Mouse (Mus musculus) hindbrain, embryonic 10.5 days (tissue): ENCODE measurements around the gene Desi2. TPM values are rescaled to one million over a fixed set of nuclear protein-coding genes. Genes with fewer than 3 reads are reported as not detected.
"Not testable (repeated sequence)": the region's sequence is repeated elsewhere in the genome, so short reads cannot be mapped to it uniquely, and the experiment has no call there.

Experiments used
- DNase-seq: peaks from one replicate; pipeline ENCODE4 v3.0.0-alpha.2; 2017; ENCODE audit warnings: low spot score
- H3K27ac ChIP-seq: fragments of 300-500 bp; sonication (generic); 2 replicates; pipeline ENCODE4 v1.5.1; 2016; ENCODE audit warnings: mild to moderate bottlenecking, moderate library complexity
- H3K27me3 ChIP-seq: fragments of 300-500 bp; sonication (generic); 2 replicates; pipeline ENCODE4 v1.6.1; 2016; ENCODE audit warnings: mild to moderate bottlenecking; ENCODE audit not compliant: poor library complexity, insufficient read depth, severe bottlenecking
- H3K36me3 ChIP-seq: fragments of 300-500 bp; sonication (generic); 2 replicates; pipeline ENCODE4 v1.6.1; 2016; ENCODE audit warnings: mild to moderate bottlenecking, moderate library complexity
- H3K4me1 ChIP-seq: fragments of 300-500 bp; sonication (generic); replicated peaks from 2 replicates; pipeline ENCODE4 v1.6.1; 2016; ENCODE audit warnings: mild to moderate bottlenecking
- H3K4me3 ChIP-seq: fragments of 300-500 bp; sonication (generic); 2 replicates; pipeline ENCODE4 v1.5.1; 2016; ENCODE audit warnings: mild to moderate bottlenecking, moderate library complexity
- H3K9me3 ChIP-seq: fragments of 300-500 bp; sonication (generic); 2 replicates; pipeline ENCODE4 v1.6.1; 2016; ENCODE audit warnings: mild to moderate bottlenecking, moderate library complexity
- WGBS: fragments of 180-500 bp; shearing (Covaris S2); methylation state at CpG from one replicate; pipeline ENCODE4 v1.1.7; 2016; 5-methylcytosine and 5-hydroxymethylcytosine counted together
- polyA plus RNA-seq: library from polyadenylated mRNA; unstranded; fragments of >200 nt; fragmentation: Nextera tagmentation; extraction: Ambion mirVana; gene quantifications from 2 replicates; pipeline ENCODE4 v1.2.1, GENCODE M21; 2016

The Desi2 gene
- 12.7 and 17.6 TPM in 2 replicates for polyA plus RNA-seq

DNA sequence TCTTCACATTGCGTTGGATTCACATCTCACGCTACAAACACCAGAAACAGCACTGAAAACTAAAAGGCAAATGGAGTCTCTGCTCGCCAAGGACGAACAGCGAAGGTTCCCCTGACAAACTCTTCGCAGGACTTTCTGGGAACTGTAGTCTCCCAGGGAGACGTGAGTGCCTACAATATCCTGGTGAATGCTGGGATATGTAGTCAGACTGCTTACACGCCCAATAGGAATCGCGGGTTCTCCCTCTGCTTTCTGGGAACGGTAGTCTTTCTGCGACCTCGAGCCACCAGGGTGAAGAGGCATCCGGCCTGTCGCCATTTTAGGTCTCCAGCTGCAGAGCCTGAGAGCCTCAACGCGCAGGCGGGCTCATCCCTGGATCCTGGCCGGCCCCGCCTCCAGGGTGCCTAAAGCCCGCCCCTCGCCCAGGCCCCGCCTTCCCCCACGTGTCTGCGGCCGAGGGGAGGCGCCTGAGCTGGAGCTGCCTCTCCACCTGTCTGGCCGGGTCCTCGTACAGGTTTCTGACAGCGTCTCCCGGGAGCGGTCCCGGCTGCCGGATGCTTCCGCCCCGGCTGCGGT, at the start of gene Desi2:
TSS of gene Desi2 (plus strand) at position 202 of the 576 bp plus-strand sequence.
- WGBS, result under 1% methylated on average over 37 of the region's 37 CpGs
- H3K9me3 ChIP-seq, H3K36me3 ChIP-seq, H3K27me3 ChIP-seq: not testable (repeated sequence)
- Histone ChIP-seq H3K27ac (peak within 1 kb of the TSS; percentile 84), H3K4me3 (peak within 1 kb of the TSS; percentile 63), H3K4me1 (peaks cover 11% of the 10 kb centered on the region)
- DNase-seq, result peak; percentile 94

DNA sequence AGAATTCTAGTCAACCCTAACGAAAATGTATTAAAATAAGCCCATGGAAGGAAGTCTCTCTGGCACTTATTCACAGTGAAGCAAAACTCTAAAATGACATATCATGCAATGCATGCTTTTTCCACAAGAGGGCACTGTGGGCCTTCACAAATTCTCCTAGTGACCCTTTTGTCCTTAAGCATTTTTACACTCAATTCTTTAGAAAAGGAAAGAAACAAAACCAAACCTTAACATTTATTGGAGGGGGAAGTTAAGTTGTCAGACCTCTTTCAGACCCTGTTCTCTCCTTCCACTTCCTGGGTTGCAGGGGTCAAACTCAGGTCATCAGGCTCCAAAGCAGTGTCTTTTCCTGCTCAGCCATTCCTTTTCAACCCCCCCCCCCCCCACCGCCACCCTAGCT, 40.7 kb upstream of the Desi2 start:
- H3K36me3 ChIP-seq, H3K4me1 ChIP-seq, H3K27me3 ChIP-seq, H3K4me3 ChIP-seq, H3K27ac ChIP-seq, DNase-seq, H3K9me3 ChIP-seq: not testable (repeated sequence)
- 7% methylated on average over 1 of the region's 2 CpGs for WGBS

DNA sequence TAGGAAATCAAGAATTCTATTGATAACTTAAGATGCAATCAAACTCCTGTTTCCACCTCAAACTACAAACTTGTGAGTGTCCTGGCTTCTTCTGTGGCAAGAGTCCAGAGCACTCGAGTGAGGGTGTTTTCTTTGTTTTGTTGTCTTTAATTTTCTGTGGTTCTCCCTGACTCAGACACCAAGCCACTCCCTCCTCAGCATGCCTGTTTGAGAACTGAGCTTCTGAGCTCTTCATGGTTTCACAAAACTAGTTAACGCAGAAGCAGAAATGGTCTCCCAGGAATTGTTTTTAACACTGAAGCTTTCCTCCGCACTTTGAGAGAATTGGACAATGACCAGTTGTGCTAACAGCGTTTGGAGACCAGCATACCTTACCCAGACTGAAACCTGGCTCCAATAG, 40.3 kb upstream of the Desi2 start:
- H3K4me1 ChIP-seq, H3K36me3 ChIP-seq, H3K9me3 ChIP-seq, DNase-seq, H3K27me3 ChIP-seq, H3K4me3 ChIP-seq: not testable (repeated sequence)
- H3K27ac ChIP-seq, result peak overlapping the region; percentile 70; the same call in 1 of the 2 replicates
- 41% methylated on average over 4 of the region's 4 CpGs for WGBS

DNA sequence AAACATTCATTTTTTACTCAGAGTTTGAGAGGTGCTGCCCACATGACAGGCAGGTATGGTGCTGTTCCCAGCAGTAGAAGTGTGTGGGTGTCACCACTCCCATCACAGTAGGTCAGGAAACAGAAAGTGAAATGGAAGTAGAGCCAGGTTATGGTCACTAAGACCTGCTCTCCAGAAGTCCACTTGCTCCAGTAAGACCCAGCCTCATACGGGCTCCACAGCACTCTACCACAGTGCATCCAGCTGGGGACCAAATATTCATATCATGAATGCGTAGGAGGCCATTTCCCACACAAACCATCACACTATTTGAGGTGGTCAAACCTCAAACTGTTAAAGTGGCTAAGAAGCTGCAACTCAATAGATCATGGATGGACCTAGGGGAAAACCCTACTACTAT, 5.0 kb upstream of the Desi2 start:
- no peaks in the 10 kb centered on the region for H3K36me3 ChIP-seq
- H3K27me3 ChIP-seq, result no peaks in the 10 kb centered on the region
- H3K27ac ChIP-seq, result no peak overlapping the region
- no peak for DNase-seq
- H3K9me3 ChIP-seq, result 0 out of 2 replicates have a peak, but pooled peaks cover 3% of the 10 kb centered on the region
- WGBS, result 96% methylated on average over 2 of the region's 2 CpGs
- H3K4me1 ChIP-seq, result no peaks in the 10 kb centered on the region
- H3K4me3 ChIP-seq, result no peak overlapping the region

DNA sequence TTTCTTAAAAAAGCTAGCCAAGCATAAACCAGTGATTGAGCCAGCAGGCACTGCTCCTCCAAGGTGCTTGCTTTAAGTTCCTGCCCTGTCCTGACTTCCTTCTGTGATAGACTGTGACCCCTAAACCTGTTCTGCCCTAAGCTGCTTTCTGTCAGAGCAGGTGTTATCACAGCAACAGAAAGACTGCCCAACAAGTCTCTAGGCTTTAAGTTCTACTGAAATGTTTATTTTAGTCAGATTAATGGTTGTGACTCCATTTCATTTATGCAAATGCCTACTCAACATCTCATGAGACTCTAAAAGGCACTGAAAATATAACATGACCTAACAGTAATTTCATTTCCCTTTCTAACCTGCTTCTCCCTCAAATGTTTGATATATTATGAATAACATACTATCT, 1.6 kb upstream of the Desi2 start:
- no peaks in the 10 kb centered on the region for H3K36me3 ChIP-seq
- no peak overlapping the region for H3K27ac ChIP-seq
- no peak for DNase-seq
- H3K27me3 ChIP-seq, result no peaks in the 10 kb centered on the region
- no peak overlapping the region for H3K4me3 ChIP-seq
- 0 out of 2 replicates have a peak, but pooled peaks cover 3% of the 10 kb centered on the region for H3K9me3 ChIP-seq
- H3K4me1 ChIP-seq, result peaks cover 11% of the 10 kb centered on the region

GRCm38 (mm10) chr1:178187810-178188209, 593 bp downstream of the Desi2 start:
- not testable (repeated sequence) for H3K9me3 ChIP-seq, H3K27me3 ChIP-seq, H3K36me3 ChIP-seq
- WGBS, result 0% methylated on average over 28 of the region's 38 CpGs
- Histone ChIP-seq H3K4me1 (peaks cover 11% of the 10 kb centered on the region), H3K4me3 (peak overlapping the region; percentile 63), H3K27ac (peak overlapping the region; percentile 84)
- peak; percentile 83 for DNase-seq

GRCm38 (mm10) chr1:178188386-178188785, 1.2 kb downstream of the Desi2 start:
- Histone ChIP-seq H3K4me1 (peaks cover 11% of the 10 kb centered on the region), H3K27me3 (no peaks in the 10 kb centered on the region), H3K27ac (no peak overlapping the region), H3K4me3 (peak overlapping the region; percentile 48), H3K36me3 (no peaks in the 10 kb centered on the region), H3K9me3 (no peaks in the 10 kb centered on the region)
- DNase-seq, result peak; percentile 5
- 9% methylated on average over 13 of the region's 13 CpGs for WGBS

DNA sequence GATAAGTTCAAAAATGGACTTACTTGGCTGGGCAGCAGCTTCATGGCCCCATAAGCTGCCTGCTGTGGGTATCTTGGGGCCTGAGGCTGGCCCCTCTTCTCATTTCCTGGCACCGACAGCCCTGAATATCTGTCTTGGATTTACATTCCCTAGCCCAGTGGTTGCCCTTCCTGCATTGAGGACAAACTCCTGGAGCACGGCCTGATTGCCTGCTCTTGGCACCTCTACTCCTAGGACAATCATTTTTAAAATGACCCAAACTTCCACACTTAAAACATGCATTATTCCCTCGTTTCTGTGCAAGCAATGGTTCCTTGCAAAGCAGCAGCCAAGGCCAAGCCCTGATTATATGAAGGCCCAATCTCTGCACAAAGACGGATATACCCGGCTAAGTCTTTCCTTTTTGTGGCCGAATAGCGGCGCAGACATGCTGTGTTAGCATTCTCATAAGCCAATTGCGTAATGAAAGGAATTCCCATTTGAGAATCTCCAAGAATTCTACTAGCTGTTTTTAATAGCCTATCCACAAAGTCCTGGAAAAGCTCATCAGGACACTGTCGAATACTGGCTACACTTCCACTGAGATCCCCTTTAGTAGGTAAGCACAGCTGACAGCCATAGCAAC, 18.6 kb downstream of the Desi2 start:
- DNase-seq, result no peak
- H3K9me3 ChIP-seq, result 0 out of 2 replicates have a peak, but pooled peaks cover 10% of the 10 kb centered on the region
- H3K36me3 ChIP-seq, result no peaks in the 10 kb centered on the region; the same call in 1 of the 2 replicates

DNA sequence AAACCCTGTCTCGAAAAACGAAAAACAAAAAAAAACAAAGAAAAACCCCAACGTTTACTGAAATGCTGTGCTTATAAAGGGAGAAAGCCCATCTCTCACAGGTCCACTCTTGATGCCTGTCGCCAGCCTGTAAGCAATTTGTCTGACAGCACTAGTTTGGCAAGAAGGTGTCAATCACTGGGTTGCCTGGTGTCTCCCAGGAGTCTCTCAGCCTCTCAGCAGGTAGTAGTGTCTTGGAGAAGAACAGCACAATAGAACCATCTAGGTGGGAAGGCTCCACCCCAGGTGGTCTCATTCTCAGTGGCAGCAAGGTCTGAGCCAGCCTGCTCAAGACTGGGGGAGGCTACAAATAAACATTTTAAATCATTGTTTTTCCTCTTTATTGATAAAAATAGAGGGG, 20.6 kb downstream of the Desi2 start:
- WGBS, result 73% methylated on average over 4 of the region's 4 CpGs

More for the DNA sequence above, 18.6 kb downstream of the Desi2 start:
- 93% methylated on average over 10 of the region's 10 CpGs for WGBS
- Histone ChIP-seq H3K4me1 (no peaks in the 10 kb centered on the region), H3K27ac (no peak overlapping the region), H3K27me3 (no peaks in the 10 kb centered on the region), H3K4me3 (no peak overlapping the region)

GRCm38 (mm10) chr1:178209966-178210365, 22.7 kb downstream of the Desi2 start:
- Histone ChIP-seq H3K4me1 (no peaks in the 10 kb centered on the region), H3K9me3 (no peaks in the 10 kb centered on the region), H3K27me3 (no peaks in the 10 kb centered on the region), H3K36me3 (no peaks in the 10 kb centered on the region), H3K27ac (no peak overlapping the region), H3K4me3 (no peak overlapping the region)
- no peak for DNase-seq

More for the DNA sequence above, 20.6 kb downstream of the Desi2 start:
- H3K4me1 ChIP-seq, H3K4me3 ChIP-seq, H3K27me3 ChIP-seq, H3K9me3 ChIP-seq, H3K36me3 ChIP-seq, H3K27ac ChIP-seq, DNase-seq: not testable (repeated sequence)

DNA sequence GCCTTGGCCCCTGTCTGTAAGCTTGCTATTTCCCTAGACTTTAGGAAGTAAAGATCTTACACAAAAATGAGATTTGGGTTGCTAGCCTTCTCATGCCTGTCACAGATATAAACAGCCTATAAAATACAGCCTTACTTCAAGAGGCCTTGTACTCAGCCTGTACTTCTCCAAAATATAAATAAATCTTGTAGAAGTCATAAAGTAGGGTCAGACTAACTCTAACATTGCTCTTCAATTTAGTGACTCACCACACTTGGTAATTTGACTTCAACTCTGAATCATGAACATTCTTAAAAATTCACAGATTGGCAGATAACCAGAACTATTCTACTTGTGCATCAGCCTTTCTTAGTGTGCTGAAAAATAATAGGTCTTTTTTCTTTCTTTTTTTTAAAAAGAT, 29.9 kb downstream of the Desi2 start:
- Histone ChIP-seq H3K36me3 (no peaks in the 10 kb centered on the region), H3K4me1 (no peaks in the 10 kb centered on the region), H3K27ac (no peak overlapping the region), H3K27me3 (no peaks in the 10 kb centered on the region), H3K9me3 (no peaks in the 10 kb centered on the region), H3K4me3 (no peak overlapping the region)
- no peak for DNase-seq

- Histone ChIP-seq H3K4me3 (no peak overlapping the region), H3K36me3 (peaks cover 3% of the 10 kb centered on the region; the same call in 1 of the 2 replicates), H3K27me3 (no peaks in the 10 kb centered on the region), H3K9me3 (no peaks in the 10 kb centered on the region), H3K4me1 (no peaks in the 10 kb centered on the region), H3K27ac (no peak overlapping the region)
- DNase-seq, result no peak
Observed at GRCm38 (mm10) chr1:178218305-178218704, 31.1 kb downstream of the Desi2 start.

- Histone ChIP-seq H3K27ac (no peak overlapping the region), H3K9me3 (0 out of 2 replicates have a peak, but pooled peaks cover 8% of the 10 kb centered on the region), H3K36me3 (peaks cover 4% of the 10 kb centered on the region; the same call in 1 of the 2 replicates), H3K27me3 (no peaks in the 10 kb centered on the region), H3K4me3 (no peak overlapping the region), H3K4me1 (no peaks in the 10 kb centered on the region)
- DNase-seq, result no peak
- WGBS, result 85% methylated on average over 5 of the region's 5 CpGs
Observed at GRCm38 (mm10) chr1:178219166-178220077, 32.2 kb downstream of the Desi2 start.
